Mouse (Mus musculus): ENCODE measurements around the gene Dock9. TPM values are rescaled to one million over a fixed set of nuclear protein-coding genes. Genes with fewer than 3 reads are reported as not detected.
"Not testable (repeated sequence)": the region's sequence is repeated elsewhere in the genome, so short reads cannot be mapped to it uniquely, and the experiment has no call there.

Dock9 gene
- polyA plus RNA-seq, 3 experiments from 2014 or later: 1.7 to 7.9 (median 3.9) TPM

- ATAC-seq: no peak
These were observed 99.7 kb downstream of the Dock9 start for GRCm38 (mm10) chr14:121697709-121698619.

GRCm38 (mm10) chr14:121697143-121697680, 100.4 kb downstream of the Dock9 start:
- no peak for ATAC-seq

- peak; percentile 58 for ATAC-seq
These were observed 101.1 kb downstream of the Dock9 start for GRCm38 (mm10) chr14:121696429-121697118.

- ATAC-seq: no peak
These were observed 102.9 kb downstream of the Dock9 start for GRCm38 (mm10) chr14:121694706-121695105.

- no peak for ATAC-seq
These were observed 103.5 kb downstream of the Dock9 start for GRCm38 (mm10) chr14:121693991-121694594.

DNA sequence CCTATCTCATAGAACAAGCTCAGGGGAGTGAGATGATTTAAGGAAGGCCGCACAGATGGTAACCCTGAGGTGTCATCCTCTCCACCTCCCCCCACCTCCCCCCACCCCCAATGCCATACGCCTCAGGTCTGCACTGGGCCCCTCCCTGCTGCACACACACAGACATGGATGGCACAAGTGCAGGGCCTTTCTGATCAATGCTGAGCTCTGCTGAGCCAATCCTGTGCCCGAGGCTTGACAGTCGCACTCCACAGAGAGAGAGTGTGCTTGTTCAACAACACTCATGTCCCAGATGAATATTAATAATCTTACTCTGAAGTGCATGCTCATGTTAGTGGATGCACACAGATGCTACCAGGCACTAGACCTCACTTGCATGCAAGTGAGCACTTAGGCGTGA, 108.0 kb downstream of the Dock9 start:
- not testable (repeated sequence) for ATAC-seq

DNA sequence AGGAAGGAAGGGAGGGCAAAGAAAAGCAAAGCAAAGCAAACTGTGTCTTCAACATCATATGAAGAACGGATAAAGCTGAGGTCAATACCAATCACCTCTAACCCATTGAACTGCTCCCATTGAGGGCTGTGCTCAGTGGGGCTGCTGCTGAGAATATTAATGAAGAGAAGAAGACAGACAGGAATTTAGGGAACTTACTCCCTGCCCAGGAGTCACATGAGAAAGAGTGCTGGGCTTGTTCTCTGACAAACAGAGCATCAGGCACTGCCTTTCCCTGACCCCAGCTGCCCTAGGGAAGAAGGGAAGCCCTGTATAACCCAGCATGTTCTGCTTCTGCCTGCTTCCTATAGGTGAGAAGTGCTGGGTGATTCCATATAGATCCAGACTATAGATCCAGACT, 109.5 kb downstream of the Dock9 start:
- ATAC-seq: no peak

GRCm38 (mm10) chr14:121687274-121687673, 110.4 kb downstream of the Dock9 start:
- no peak for ATAC-seq

DNA sequence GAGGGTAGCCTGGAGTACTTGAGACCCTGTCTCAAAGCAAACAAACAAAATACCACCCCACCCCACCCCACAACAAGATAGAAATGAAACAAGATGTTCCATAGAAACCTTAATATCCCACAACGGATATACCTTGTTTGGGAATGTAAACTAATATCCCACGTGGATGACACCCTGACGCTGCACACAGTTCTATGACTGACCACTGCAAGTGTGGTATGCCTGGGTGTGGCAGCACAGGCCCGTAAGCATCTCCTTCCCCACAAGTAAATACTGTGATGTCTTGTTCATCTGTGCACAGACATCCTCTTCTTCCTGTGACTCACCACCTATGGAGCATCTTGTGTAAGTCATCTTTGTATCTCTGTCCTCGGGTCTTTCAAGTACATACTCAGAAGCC, 118.7 kb downstream of the Dock9 start:
- ATAC-seq: no peak

DNA sequence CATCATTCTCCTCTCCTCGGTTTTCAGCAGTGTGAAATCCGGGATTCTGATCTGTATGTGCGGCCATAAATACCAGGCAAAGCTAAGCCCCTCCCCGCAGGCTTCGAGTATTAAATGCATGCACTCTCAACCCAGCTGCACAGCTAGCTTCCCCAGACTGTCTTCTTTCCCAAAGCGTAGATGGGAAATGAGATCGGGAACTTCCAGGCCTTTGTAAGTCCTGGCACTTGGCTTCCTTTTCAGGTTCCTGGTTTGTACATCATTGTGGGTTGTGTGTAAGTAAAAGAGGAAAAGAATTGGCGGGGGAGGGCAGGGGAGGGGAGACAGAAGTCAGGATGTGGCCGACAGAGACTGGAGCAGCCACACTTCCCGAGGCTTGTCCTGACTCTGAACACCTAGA, 119.2 kb downstream of the Dock9 start:
- ATAC-seq: no peak

GRCm38 (mm10) chr14:121676596-121677330, 120.9 kb downstream of the Dock9 start:
- ATAC-seq: no peak

- ATAC-seq: no peak
These were observed 121.5 kb downstream of the Dock9 start for GRCm38 (mm10) chr14:121676121-121676591.

DNA sequence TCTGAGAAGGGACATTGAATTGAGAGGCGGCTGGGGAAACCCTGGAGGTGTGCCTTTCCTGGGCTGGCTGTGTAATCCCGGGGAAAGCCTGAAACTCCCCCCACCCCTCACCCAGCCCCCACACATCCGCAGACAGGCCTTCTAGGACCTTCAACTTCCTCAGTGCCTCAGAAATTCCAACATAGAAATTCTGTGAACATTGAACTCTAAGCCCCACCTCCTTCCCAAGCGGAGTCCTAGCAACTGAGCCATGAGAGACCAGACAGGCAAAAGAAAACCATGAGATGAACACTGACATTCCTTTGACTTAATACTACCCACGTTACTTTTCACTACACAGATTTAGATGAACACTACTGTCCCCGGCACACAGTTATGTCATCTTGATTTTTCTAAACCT, 122.1 kb downstream of the Dock9 start:
- ATAC-seq: no peak

- no peak for ATAC-seq
These were observed 122.5 kb downstream of the Dock9 start for GRCm38 (mm10) chr14:121675146-121675545.

- ATAC-seq: no peak
These were observed 127.6 kb downstream of the Dock9 start for GRCm38 (mm10) chr14:121670016-121670415.

GRCm38 (mm10) chr14:121666641-121667274, 130.9 kb downstream of the Dock9 start:
- no peak for ATAC-seq

GRCm38 (mm10) chr14:121665693-121666273, 131.9 kb downstream of the Dock9 start:
- no peak for ATAC-seq

DNA sequence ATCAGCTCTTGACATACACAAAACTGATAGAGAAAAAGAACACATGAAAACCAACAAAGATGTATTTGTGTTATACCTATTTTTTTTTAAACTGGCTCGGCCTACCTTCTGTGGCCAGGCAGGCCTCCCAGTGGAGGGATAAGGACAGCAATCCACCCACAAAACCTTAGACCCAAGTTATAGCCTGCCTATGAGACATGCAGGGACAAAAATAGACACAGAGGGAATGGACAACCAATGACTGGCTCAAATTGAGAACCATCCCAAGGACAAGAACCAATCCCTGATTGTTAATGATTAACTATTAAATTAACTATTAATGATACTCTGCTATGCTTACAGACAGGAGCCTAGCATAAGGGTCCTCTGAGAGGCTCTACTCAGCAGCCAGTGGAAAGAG, 133.7 kb downstream of the Dock9 start:
- ATAC-seq: no peak

DNA sequence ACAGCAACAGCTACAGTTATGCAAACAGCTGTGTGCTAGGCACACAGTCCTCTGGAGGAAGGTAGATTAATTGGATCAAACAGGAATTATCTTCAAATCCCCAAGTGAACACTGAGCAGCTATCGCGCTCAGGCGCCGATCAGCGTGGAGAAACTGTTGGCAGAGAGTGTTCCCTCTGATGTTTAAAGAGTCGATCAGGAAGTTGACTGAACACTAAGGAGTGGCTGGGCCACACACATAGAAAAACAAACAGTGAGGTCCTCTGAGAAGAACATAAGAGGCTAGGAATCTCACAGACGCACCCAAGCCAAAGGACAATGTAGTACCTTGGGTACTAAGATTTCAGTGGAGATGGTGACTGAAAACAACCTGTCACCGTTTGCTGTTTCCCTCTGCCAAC, 136.7 kb downstream of the Dock9 start:
- ATAC-seq: no peak

DNA sequence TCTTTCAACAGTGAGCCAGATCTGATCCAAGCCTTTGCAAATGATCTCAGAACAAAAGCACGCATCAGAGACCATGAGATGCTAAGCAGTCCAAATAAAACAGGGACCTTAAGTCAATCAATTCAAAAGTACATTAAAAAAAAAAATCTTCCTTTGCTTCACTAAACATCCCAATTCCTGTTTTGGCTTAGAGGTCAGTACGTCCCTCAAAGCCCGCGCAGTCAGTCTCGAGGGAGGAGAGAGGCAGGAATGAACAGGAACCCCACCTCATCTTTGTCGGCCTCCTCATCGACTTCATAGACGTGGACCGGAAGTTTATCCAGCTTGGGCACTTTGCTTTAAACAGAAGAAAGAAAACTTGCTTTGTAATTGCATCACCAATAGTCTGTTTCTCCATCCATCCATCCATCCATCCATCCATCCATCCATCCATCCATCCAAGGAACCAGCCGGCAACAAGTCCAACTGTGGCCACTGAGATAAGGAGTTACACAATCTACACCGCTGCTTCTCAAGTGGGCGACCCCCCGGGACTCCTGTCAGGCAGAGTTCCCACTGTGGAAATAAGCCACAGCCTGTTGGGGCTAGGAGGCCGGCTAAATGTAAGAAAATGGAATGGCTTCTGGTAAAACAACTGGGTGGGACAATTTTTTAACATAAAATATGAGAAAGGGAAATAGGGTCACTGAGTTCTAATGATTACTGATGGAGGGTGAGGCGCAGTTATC, 137.3 kb downstream of the Dock9 start:
- no peak for ATAC-seq

All from inflammation-experienced regulatory T-cells, adult 6 months (primary cell).